Mouse (Mus musculus): ENCODE results near the gene Rbsn.

The Rbsn gene

GRCm38 (mm10) chr6:92214773-92215449 lies at the start of gene Rbsn:
Gene Rbsn, minus strand, starts transcription at chr6:92214925.
- DNase-seq (ENCODE audit: extremely low spot score, low spot score), result peak; percentile 95

- no peak for DNase-seq (ENCODE audit: extremely low spot score, low spot score)
These were observed 46.6 kb upstream of the Rbsn start for GRCm38 (mm10) chr6:92261162-92261843.

GRCm38 (mm10) chr6:92255346-92255745 lies 40.6 kb upstream of the Rbsn start:
- DNase-seq (ENCODE audit: extremely low spot score, low spot score), result no peak

- DNase-seq (ENCODE audit: extremely low spot score, low spot score), result no peak
These were observed 38.6 kb upstream of the Rbsn start for GRCm38 (mm10) chr6:92253253-92253870.

GRCm38 (mm10) chr6:92247215-92247919 lies 32.6 kb upstream of the Rbsn start:
- no peak for DNase-seq (ENCODE audit: extremely low spot score, low spot score)

- no peak for DNase-seq (ENCODE audit: extremely low spot score, low spot score)
These were observed 31.6 kb upstream of the Rbsn start for GRCm38 (mm10) chr6:92246335-92246734.

- DNase-seq (ENCODE audit: extremely low spot score, low spot score), result peak; percentile 40
These were observed 29.9 kb upstream of the Rbsn start, which contains the start of gene Trh for GRCm38 (mm10) chr6:92244591-92244990. Gene Trh, minus strand, starts transcription at chr6:92244650.

- peak; percentile 19 for DNase-seq (ENCODE audit: extremely low spot score, low spot score)
These were observed 26.6 kb upstream of the Rbsn start for GRCm38 (mm10) chr6:92241178-92241906.

- DNase-seq (ENCODE audit: extremely low spot score, low spot score), result no peak
These were observed 20.3 kb upstream of the Rbsn start for GRCm38 (mm10) chr6:92235036-92235435.

GRCm38 (mm10) chr6:92231762-92232161 lies 17.0 kb upstream of the Rbsn start:
- no peak for DNase-seq (ENCODE audit: extremely low spot score, low spot score)

- DNase-seq (ENCODE audit: extremely low spot score, low spot score), result no peak
These were observed 16.6 kb upstream of the Rbsn start for GRCm38 (mm10) chr6:92231356-92231755.

GRCm38 (mm10) chr6:92229586-92229985 lies 14.9 kb upstream of the Rbsn start:
- DNase-seq (ENCODE audit: extremely low spot score, low spot score), result no peak

GRCm38 (mm10) chr6:92229103-92229502 lies 14.4 kb upstream of the Rbsn start:
- no peak for DNase-seq (ENCODE audit: extremely low spot score, low spot score)

GRCm38 (mm10) chr6:92224981-92225380 lies 10.3 kb upstream of the Rbsn start:
- no peak for DNase-seq (ENCODE audit: extremely low spot score, low spot score)

- no peak for DNase-seq (ENCODE audit: extremely low spot score, low spot score)
These were observed 7.3 kb upstream of the Rbsn start for GRCm38 (mm10) chr6:92222021-92222420.

- no peak for DNase-seq (ENCODE audit: extremely low spot score, low spot score)
These were observed 6.9 kb upstream of the Rbsn start for GRCm38 (mm10) chr6:92221604-92222003.

- peak; percentile 29 for DNase-seq (ENCODE audit: extremely low spot score, low spot score)
These were observed 4.7 kb upstream of the Rbsn start for GRCm38 (mm10) chr6:92219445-92219844.

- peak; percentile 13 for DNase-seq (ENCODE audit: extremely low spot score, low spot score)
These were observed 511 bp downstream of the Rbsn start for GRCm38 (mm10) chr6:92214055-92214772.

- DNase-seq (ENCODE audit: extremely low spot score, low spot score), result no peak
These were observed 15.3 kb downstream of the Rbsn start for GRCm38 (mm10) chr6:92199414-92199813.

- no peak for DNase-seq (ENCODE audit: extremely low spot score, low spot score)
These were observed 30.5 kb downstream of the Rbsn start for GRCm38 (mm10) chr6:92184178-92184577.

Data from neural tube, embryonic 10.5 days (tissue).